Mouse (Mus musculus) kidney, adult 2 months (tissue): ENCODE measurements around the gene Usb1.

Experiments
- CTCF ChIP-seq: fragments of 200-500 bp; conservative IDR thresholded peaks from 2 replicates; pipeline ENCODE4 v1.5.1; 2011; ENCODE audit warnings: low read depth, mild to moderate bottlenecking, control low read depth, low read length, moderate library complexity, mixed read lengths; ENCODE audit not compliant: insufficient read depth, insufficient read length
- POLR2A ChIP-seq: fragments of 200-500 bp; IDR thresholded peaks from one replicate; pipeline ENCODE4 v1.6.1; 2011; ENCODE audit warnings: low read depth, low read length, control low read depth

GRCm38 (mm10) chr8:95332437-95333199 lies 534 bp downstream of the Usb1 start:
- TF ChIP-seq CTCF (no peak), POLR2A (no peak)
